Mouse (Mus musculus) kidney, postnatal 4 days (tissue): Measurements from ENCODE around the gene Glipr1.
"Not testable (repeated sequence)": the region's sequence is repeated elsewhere in the genome, so short reads cannot be mapped to it uniquely, and the experiment has no call there.

Experiments
- DNase-seq, 2 experiments: peaks; one replicate each; pipeline ENCODE4 v3.0.0; 2021; ENCODE audit warnings: mixed read lengths in 2 of 2

The Glipr1 gene

DNA sequence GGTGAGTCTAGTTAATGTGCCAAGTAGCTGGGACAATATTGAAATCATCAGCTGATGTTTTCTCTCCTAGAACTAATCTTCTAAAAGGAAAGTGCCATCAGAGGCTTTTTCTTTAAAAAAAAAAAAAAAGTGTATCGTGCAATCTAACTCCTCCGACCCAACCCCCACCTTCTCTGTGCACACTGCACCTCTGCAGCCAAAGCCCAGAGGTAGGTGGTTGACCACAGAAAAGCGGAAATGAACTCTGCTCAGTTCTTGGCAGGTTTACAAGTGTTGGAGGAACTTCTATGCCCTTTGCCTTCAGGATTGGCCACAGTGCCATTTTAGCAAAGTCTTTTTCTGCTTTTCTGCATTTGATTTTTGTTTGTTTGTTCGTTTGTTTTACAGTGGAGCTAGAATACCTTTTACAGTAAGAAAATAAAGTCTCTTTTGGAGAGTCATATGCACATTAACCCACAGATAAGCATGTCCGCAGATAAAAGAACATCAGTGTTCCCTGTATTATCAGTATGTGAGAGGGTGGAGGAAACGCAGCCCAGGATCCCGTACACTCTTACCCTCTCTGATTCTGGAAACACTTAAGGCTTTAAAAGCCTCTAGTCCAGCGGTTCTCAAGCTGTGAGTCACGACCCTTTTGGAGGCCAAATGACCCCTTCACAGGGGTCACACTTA is at the start of gene Glipr1:
Glipr1 (minus strand) TSS at position 88 of the 672 bp plus-strand sequence.
- peak; percentile 6 for DNase-seq

DNA sequence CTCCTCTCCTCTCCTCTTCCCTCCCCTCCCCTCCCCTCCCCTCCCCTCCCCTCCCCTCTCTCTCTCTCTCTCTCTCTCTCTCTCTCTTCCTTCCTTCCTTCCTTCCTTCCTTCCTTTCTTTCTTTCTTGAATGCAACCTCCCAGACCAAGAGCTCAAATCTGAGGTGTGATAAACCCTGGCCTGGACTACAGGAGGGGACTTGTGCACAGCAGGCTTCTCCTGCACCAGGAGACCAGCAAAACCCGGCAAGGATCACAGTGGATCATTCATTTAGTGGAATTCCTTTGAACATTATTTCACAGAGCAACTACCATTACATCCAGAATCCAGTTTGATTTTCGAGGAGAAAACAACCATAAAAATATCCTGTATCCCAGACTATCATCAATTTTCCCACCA is 49.5 kb upstream of the Glipr1 start:
- peak; percentile 34 to 49 for DNase-seq

DNA sequence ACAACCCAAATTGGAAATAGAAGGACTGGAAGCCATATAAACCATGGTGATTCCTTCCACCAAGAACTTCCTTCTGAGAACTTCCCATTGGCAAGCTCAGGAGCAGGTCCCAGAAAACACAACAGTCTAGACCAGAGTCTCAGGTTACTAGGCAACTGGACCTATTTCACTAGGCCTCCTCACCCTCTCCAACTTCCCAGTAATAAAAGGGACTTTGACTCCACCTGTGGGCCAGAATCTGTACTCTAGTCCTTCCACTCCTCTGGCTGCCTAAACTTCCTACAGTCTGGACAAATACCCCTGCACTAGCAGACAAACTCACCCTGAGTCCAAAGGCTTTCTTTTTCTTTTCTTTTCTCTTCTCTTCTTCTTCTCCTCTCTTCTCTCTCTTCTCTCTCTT is 48.8 kb upstream of the Glipr1 start:
- no peak for DNase-seq

DNA sequence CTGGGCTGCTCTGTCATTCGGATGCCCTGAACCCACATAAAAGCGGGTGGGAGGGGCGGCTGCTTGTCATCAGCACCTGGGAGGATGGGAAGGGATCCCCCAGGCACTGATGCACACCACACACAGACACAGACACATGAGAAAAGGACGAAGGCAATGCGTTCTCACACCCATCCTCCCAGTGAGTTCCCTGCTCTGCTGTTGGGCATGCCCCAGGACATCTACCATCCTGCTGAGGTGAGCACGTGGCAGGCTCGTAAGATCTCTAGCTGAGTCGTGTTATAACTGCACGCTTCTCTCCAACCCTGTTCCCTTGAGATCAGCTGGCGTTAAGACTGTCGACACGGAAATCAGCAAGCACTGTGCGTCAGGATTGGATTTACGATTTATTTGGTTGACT is 41.9 kb upstream of the Glipr1 start:
- DNase-seq = not testable (repeated sequence)

DNA sequence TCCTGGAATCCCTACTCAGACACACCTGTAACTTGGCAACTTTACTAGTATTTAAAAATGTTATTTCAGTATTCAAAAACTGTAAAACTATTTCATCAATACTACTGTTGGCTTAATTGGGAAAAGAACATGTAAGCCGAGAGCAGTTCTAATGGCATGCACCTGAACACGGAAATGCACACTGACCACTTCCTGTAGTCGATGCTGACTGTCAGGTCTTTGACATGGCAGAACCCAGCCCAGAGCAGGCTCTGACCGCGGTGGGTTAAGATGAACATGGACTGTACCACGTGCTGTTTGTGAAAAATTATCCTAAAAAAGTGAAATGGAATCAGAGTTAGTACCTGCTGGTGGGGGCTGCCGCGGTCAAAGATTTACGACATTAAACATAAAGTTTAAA is 41.1 kb upstream of the Glipr1 start:
- DNase-seq = not testable (repeated sequence)

DNA sequence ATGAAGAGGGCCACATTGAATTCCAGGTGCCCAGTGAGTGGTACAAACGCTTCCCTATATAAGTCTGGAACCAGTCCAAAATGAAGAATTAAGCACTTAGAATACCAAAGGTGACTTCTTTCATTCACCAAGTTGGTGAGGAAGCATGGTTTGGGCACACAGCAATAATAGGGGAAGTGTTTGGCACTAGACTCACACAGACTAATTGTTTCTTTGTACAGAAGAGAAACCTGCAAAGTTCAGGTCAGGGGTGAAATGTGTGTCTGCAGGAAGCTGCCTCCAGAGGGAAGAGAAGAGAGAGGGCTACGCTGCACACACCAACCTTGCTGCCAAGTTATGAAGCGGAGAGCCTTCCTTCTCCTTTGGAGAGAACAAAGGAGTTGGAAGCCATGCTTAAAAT is 26.3 kb upstream of the Glipr1 start:
- not testable (repeated sequence) for DNase-seq

DNA sequence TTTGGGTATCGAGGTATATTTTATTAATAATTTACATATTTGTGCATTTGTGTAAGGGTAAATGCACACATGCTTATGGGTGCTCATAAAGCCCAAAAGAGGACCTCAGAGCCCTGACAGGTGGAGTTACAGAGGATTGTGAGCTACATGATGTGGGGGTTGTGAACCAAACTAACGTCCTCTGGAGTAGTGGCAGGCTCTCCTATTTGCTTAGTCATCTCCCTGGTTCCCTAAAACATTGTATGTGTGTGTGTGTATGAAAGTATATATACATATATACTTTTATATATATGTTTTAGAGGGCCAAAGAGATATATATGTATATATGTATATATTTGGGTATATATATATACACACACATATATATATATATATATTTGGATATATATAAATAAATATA is 21.2 kb upstream of the Glipr1 start:
- DNase-seq = no peak

DNA sequence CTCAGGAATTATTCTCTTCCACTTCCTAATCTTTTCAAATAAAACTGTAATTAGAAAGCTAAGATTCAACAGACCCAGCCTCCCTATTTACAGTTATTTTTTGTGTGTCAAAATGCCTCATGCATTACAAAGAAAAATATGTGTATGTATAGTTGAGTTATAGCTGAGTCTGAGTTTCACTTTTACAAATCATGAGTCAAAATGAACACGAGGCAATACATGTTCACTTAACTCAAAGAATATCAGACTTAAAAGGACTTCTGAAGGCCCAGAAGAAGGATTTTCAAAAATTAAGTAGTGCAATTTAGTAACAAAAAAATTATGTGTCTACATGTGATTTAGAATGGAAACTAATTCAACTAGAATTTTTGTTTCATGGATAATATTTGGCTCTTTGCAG is 7.1 kb upstream of the Glipr1 start:
- not testable (repeated sequence) for DNase-seq

DNA sequence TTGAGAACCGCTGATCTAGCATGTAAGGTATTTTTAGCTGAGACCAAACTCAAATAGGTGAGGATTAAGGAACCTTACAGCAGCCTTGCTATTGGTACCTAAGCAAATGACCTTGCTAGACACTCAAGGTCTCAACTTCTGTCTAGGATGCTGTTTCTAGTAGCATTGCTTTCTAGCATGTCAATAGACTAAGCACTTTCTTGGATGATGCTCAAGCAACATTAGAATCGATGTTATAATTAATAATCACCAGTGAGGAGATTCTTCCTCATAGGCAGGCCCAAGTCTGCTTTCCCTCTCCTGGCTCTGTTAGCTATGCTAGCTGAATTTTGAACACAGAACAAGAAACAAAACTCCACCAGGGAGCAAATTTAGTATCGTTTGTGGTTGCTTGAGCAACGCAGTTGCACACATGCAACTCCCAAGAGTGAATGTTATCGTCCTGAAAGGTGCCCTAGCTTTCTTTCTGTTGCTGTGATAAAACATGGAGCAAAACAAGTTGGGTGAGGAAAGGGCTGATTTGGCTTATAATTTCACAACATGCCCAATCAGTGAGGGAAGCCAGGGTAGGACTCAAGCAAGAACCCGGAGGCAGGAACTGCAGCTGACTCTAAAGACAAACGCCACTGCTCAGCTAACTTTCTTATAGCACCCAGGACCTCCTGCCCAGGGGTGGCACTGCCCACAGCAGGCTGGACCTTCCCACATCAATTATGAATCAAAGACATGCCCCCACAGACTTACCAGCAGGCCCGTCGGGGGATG is 493 bp downstream of the Glipr1 start:
- no peak for DNase-seq

DNA sequence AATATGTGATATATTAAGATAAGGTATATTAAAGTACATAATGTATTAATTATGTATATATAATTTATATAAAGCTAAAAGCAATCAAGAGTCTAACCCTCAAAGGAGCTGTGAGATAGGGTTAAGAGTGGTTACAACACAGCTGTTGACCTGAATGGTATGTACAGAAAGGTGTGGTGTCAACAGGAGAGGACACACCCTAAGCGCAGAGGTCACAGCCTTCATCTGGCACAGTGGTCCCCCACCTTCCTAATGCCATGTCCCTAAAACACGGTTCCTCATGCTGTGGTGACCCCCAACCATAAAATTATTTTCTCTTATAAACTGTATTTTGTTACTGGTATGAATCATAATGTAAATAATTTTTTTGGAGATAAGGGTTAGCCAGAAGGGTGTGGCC is 1.1 kb downstream of the Glipr1 start:
- no peak for DNase-seq

DNA sequence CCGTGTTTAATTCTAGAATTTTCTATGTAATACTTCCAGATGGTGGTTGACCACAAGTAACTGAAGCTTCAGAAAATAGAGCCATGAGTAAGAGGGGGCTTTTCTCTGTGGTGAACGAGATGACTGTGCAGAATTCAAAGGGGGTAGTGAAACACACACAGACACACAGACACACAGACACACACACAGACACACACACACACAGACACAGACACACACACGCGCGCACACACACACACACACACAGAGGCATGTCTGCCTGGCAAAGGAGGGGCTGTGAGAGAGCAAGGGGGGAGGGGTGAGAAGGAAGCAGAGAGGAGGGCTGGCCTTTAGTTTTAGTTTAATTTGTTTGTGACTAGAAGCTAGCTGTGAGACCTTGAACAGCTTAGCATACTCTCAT is 1.9 kb downstream of the Glipr1 start:
- DNase-seq = no peak

DNA sequence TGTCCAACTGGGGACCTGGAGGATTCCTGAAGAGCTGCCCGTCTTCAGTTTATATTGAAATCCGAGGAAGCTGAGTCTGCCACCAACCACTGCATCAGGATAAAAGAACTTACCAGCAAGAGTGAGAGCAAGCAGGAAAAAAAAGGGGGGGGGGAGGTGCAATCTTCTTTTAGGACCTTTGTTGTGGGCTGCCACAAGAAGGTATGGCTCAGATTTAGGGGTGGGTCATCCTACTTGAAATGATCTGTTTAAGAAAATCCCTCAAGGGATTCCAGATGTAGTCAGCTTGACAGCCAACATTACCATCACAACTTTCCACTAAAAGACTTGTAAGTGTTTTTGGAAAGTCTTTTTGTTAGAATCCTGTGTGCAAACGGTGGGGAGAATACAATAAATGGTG is 2.7 kb downstream of the Glipr1 start:
- no peak for DNase-seq

DNA sequence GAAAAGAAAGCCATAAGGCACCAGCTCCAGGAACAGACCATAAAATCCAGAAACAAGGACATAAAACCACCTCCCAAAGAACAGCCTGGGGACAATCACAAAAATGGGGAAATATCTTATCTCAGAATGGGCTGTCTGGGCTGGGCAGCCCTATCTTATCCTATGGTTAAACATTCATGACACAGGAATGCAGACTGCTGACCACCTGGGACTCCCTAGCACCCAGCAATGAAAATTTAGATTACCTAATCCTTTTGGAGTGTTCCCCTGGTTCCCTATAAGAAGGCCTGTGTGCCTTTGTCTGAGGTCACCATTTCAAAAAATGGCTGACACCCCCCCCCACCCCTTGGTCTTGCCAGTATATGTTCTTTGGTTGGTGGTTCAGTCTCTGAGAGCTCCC is 4.8 kb downstream of the Glipr1 start:
- no peak for DNase-seq

DNA sequence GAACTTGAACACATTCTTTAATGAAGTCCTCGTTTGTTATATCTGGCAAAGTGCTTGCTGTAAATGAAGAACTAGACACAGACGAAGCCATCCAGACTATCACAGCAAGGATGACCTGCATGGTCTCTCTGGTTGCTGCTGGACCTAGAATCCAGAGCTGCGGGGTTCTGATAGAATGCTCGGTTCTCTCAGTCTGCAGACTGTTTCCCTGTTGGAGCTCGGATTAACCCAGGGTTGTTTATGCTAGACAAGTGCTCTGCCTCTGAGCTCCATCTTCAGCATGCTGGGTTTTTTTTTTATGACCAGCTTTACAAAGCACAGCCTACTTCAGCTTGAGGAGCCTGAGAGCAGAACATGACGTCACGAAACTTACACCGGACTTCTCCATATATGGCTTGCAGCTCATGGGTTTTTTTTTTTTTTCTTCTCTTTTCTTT is 5.5 kb downstream of the Glipr1 start:
- DNase-seq = no peak

DNA sequence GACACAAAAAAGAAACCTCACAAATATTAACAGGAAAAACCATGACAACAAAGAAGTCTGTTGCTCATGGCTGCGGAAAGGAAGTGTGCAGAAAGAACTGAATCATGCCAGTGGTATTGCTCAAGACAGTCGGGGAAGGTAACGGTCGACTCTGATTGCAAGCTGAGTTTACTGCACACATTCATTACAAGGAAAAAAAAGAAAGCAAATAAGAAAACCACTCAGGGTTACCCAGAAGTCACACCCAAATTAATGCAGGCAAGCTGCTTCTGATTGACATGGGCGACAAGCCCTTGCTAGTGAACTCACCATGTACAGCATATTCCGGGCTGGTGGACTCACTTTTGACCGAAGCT is 5.9 kb downstream of the Glipr1 start:
- DNase-seq = no peak

DNA sequence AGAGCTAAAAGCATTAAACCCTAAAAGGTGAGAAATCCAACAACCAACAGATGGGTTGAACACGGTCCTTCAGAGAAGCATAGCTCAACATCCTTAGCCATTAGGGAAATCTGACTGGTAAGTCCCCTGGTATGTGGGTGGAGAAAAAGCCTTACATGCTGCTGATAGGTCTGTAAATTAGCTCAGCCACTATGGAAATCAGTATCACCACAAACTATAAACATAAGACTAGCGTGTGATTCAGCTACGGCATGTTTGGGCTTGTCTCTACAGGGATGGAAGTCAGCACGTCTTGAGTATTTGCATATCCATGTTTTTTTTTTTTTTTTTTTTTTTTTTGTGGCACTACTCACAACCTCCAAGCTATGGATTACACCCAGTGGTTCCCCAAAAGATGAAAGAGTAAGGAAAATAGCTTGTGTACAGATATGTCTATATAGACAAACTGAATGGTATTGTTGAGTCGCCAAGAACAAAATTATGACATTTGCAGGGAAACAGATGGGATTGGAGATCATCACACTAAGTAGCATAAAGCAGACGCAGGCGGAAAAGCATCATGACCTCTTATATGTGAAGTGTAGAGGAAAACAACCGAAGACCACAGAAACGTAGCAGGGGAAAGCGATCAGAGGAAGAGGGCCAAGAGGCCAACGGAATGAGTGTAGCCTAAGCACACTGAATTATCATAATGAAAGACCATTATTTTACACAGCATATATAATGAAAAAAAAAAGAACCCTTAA is 6.5 kb downstream of the Glipr1 start:
- no peak for DNase-seq

DNA sequence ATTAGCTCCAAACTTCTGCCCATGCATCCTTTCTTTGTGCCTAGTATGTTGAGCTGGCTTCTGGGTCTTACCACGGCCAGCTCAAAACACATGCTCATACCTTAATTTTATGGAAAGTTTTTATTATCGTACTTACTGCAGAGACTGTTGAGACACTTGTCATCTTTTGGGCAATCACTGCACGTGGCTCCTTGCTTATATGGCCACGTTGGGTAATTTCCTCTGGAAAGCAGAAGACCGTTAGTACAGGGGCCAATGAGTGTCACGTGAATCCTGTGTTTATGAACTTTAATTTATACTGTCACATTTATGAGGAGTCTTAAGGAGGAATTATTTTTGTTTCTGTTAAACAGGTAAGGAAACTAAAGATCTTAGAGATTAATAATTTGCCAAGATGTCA is 16.0 kb downstream of the Glipr1 start:
- no peak for DNase-seq

DNA sequence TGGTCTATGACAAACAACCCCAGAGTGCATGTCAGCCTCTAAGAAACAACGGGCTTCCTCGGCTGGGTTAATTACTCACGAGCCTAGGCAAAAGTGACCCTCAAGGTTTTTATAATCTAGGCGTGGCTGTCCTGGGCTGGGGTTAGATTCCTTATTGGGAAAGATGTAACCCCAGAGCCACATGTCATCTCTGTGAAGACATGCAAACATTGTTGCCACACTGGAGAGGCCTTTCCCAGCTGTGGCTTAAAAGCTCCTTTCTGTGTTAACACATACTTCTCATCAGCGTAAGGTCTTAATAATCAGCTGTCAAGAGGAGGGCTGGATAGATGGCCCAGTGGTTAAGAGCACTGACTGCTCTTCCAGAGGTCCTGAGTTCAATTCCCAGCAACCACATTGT is 19.4 kb downstream of the Glipr1 start:
- no peak for DNase-seq

DNA sequence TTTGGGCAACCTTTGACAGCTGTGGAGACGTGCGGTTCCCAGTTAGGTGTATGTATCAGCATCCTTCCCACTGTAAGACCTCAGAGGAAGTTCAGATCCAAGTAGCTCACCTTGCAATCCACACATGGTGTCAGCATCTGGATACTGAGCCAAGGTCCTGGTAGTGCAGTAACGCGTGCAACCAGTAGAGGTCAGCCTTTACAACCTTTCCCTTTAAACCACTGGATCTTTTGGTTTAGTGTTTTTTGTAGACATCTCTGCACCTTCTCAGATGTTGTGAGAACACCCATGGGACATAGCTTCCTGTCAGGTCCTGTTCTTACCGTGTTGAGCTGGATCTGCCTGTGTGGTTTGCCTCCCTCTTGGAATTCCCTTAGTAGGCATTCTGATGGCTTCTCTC is 24.8 kb downstream of the Glipr1 start:
- DNase-seq = peak; percentile 70 to 76

DNA sequence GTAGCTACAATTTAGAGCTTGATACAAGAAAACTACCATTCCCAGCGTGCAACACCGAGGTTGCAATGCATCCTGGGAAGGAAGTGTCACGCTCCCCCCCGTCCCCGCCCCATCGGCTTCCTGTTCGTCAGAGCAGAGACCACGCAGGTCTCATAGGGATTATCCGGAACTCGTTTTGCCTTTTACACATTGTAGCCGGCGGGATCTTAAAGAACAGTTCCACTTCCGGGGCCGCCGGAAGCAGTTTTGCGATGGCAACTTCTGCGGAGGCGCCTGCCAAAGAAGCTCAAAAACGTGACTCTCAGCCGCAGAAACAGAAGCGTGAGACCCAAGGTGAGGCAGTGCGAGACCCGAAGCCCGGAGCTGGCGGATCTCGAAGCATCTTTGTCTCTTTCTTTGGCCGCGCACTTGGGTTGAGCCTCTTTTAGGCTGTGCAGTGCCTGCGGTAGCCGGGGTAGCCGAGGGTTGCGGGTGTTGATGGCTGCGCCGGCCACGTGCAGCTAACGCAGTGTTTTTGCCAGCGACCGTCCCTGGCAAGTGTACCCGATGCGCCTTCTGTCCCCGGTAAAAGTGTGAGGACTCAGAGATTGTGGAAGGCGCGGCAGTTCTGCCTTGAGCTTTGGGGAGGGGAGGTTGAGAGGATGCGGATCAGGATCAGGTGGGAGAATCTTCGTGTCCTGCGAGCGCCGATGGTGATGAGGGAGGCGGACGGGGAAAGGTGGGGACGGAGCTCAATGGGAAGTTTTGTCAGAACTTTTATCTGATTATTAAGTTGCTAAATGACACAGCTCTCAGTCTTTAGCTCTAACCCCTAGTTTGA is 29.7 kb downstream of the Glipr1 start, which contains the start of gene Krr1:
Krr1 (plus strand) TSS at position 123 of the 820 bp plus-strand sequence.
- peak; percentile 88 to 92 for DNase-seq

DNA sequence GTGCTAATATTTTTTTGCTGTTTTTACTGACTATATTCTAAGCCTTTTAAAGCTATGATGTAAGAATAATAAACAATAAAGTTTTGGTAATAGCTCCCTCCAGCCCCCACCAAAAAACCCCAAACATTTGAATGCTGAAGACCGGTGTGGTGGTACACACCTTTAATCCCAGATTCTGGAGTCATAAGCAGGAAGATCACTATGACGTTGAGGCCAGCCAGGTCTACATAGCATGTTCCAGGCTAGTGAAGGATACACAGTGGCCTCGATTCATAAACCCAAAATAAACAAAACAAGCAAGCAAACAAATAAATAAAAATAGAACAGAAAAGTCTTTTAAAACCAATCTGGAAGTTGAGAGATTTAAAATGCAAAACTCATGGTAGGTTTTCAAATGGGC is 30.5 kb downstream of the Glipr1 start:
- no peak for DNase-seq

DNA sequence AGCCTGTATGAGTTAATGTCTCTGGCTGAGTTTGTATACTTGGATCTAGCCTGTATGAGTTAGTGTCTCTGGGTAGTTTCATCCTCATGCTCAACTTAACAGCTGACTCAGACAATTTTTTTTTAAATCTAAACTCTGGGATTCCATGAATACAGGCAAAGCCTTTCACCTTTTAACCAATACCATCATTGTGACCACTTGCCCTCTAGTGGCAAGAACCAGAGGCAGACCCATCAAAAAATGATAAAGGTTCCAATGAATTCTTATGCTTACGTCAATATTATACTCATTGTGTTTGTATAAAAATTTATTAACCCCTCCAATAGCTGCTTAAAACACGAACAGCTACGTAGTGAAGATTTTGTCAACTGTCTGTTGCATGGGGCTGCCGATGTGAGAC is 36.0 kb downstream of the Glipr1 start:
- no peak for DNase-seq

DNA sequence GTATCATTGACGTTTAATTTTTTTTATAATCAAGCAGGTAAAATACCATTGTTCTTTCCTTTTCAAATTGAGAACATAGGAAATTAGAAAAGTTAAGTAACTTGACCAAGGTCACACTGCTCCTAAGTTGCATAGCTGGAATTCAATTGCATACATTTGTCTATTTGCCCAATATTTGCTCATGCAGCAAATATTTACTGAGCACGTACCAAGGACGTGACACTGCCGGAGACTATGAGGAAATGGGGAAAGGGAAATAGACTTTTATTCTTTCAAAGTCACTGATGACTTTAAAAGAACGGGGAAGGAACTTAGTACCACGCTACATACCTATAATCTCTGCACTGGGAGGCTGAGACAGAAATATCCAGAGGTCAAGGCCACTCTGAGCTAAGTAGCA is 42.0 kb downstream of the Glipr1 start:
- no peak for DNase-seq
